ENCODE assay signal across 21 mouse cellular contexts in genomic region chr16:21563322-21563721, GRCm38 (mm10).
A peak's percentile ranks its signal among the peaks of the same experiment; 100 is the strongest.
DNase-seq lines count a peak whose midpoint lies in the region; ATAC-seq lines count a peak whose summit lies in the region.
"Had no signal": no experiment of that assay in that cellular context is flagged by ENCODE, and none has a peak within 500 bp of the region (broad histone marks: within the 10 kb centered on the region; RNA-seq: fewer than 3 reads in every experiment).

No protein-coding gene starts in this region.

- no peak overlapping the region for H3K9ac ChIP-seq in embryonic facial prominence, embryonic 11.5 days (replicated peaks; ENCODE audit: low read length)
- H3K9ac ChIP-seq in heart, embryonic 15.5 days, result no peak overlapping the region
- H3K9ac ChIP-seq in midbrain, embryonic 11.5 days (ENCODE audit: low read length), result no peak overlapping the region
- H3K9ac ChIP-seq: forebrain, embryonic 15.5 days; hindbrain, embryonic 12.5 days; liver, postnatal 0 days had no signal

- ATAC-seq in embryonic facial prominence, embryonic 11.5 days (replicated peaks; ENCODE audit: insufficient number of reproducible peaks, low FRiP score, low TSS enrichment, low read depth), result no peak
- ATAC-seq in heart, embryonic 15.5 days (replicated peaks; ENCODE audit: insufficient number of reproducible peaks, insufficient read depth, low FRiP score, low read depth), result peak; percentile 83
- ATAC-seq in midbrain, embryonic 11.5 days (ENCODE audit: low FRiP score), result no peak
- ATAC-seq: activated CD4-positive, CD25-positive, alpha-beta regulatory T cell, adult 4 months; forebrain, embryonic 15.5 days; liver, postnatal 0 days had no signal

- no peak overlapping the region for H3K4me2 ChIP-seq in embryonic facial prominence, embryonic 11.5 days (ENCODE audit: low read depth, low read length)
- no peak overlapping the region for H3K4me2 ChIP-seq in heart, embryonic 15.5 days
- no peak overlapping the region for H3K4me2 ChIP-seq in midbrain, embryonic 11.5 days
- H3K4me2 ChIP-seq: forebrain, embryonic 15.5 days; hindbrain, embryonic 12.5 days; liver, embryonic 11.5 days had no signal

- no peaks in the 10 kb centered on the region for H3K9me3 ChIP-seq in embryonic facial prominence, embryonic 11.5 days (replicated peaks; ENCODE audit: control insufficient read depth, low read length)
- no peaks in the 10 kb centered on the region for H3K9me3 ChIP-seq in embryonic facial prominence, embryonic 10.5 days
- no peaks in the 10 kb centered on the region for H3K9me3 ChIP-seq in heart, embryonic 15.5 days (replicated peaks)
- no peaks in the 10 kb centered on the region for H3K9me3 ChIP-seq in midbrain, embryonic 11.5 days (ENCODE audit: control insufficient read depth, low read length)
- H3K9me3 ChIP-seq in midbrain, embryonic 10.5 days (replicated peaks), result no peaks in the 10 kb centered on the region
- H3K9me3 ChIP-seq: forebrain, embryonic 15.5 days; hindbrain, embryonic 12.5 days had no signal

- no peak overlapping the region for H3K4me3 ChIP-seq in embryonic facial prominence, embryonic 11.5 days (ENCODE audit: low read depth, low read length)
- H3K4me3 ChIP-seq in embryonic facial prominence, embryonic 10.5 days, result no peak overlapping the region
- no peak overlapping the region for H3K4me3 ChIP-seq in heart, embryonic 15.5 days
- no peak overlapping the region for H3K4me3 ChIP-seq in midbrain, embryonic 11.5 days (ENCODE audit: low read depth, low read length)
- H3K4me3 ChIP-seq in midbrain, embryonic 10.5 days, result no peak overlapping the region
- H3K4me3 ChIP-seq: forebrain, embryonic 15.5 days; hindbrain, embryonic 12.5 days; left cerebral cortex, adult 2 months had no signal

- peak; percentile 9 for DNase-seq in embryonic facial prominence, embryonic 11.5 days (ENCODE audit: low spot score)
- no peak for DNase-seq in embryonic facial prominence, embryonic 10.5 days (ENCODE audit: low spot score)
- DNase-seq in heart, adult 8-10 months (ENCODE audit: low spot score), result no peak
- peak; percentile 84 for DNase-seq in midbrain, embryonic 11.5 days (ENCODE audit: low spot score, missing footprints)
- no peak for DNase-seq in midbrain, embryonic 10.5 days (ENCODE audit: low spot score)
- DNase-seq in cerebellum, postnatal 36 days, result no peak
- DNase-seq: adrenal gland, adult 8-10 months; cerebellum, adult 8-10 months; kidney, adult 8-10 months; kidney, postnatal 10 days; liver, postnatal 0 days; midbrain, embryonic 14.5 days; thymus, adult 18-20 months; thymus, postnatal 36 days had no signal

- WGBS in embryonic facial prominence, embryonic 11.5 days, result 46% methylated on average over 6 of the region's 6 CpGs
- WGBS in embryonic facial prominence, embryonic 10.5 days, result 67% methylated on average over 6 of the region's 6 CpGs
- 23% methylated on average over 6 of the region's 6 CpGs for WGBS in heart, embryonic 15.5 days
- 87% methylated on average over 6 of the region's 6 CpGs for WGBS in midbrain, embryonic 11.5 days
- 94% methylated on average over 6 of the region's 6 CpGs for WGBS in midbrain, embryonic 10.5 days

- H3K27me3 ChIP-seq in embryonic facial prominence, embryonic 11.5 days (ENCODE audit: control insufficient read depth, insufficient read depth, low read length), result no peaks in the 10 kb centered on the region
- no peaks in the 10 kb centered on the region for H3K27me3 ChIP-seq in embryonic facial prominence, embryonic 10.5 days (replicated peaks; ENCODE audit: low read depth, poor library complexity, severe bottlenecking)
- no peaks in the 10 kb centered on the region for H3K27me3 ChIP-seq in heart, embryonic 15.5 days
- no peaks in the 10 kb centered on the region for H3K27me3 ChIP-seq in midbrain, embryonic 11.5 days (ENCODE audit: control insufficient read depth, insufficient read depth, low read length)
- no peaks in the 10 kb centered on the region for H3K27me3 ChIP-seq in midbrain, embryonic 10.5 days (ENCODE audit: low read depth, poor library complexity, severe bottlenecking)
- H3K27me3 ChIP-seq: forebrain, embryonic 15.5 days; hindbrain, embryonic 12.5 days had no signal

- no peaks in the 10 kb centered on the region; the same call in 1 of the 2 replicates for H3K4me1 ChIP-seq in embryonic facial prominence, embryonic 11.5 days (ENCODE audit: control insufficient read depth, insufficient read depth, low read length)
- peaks cover 28% of the 10 kb centered on the region for H3K4me1 ChIP-seq in embryonic facial prominence, embryonic 10.5 days
- peaks cover 17% of the 10 kb centered on the region for H3K4me1 ChIP-seq in heart, embryonic 15.5 days (replicated peaks)
- H3K4me1 ChIP-seq in midbrain, embryonic 11.5 days (ENCODE audit: control insufficient read depth, insufficient read depth, low read length), result 0 out of 2 replicates have a peak, but pooled peaks cover 5% of the 10 kb centered on the region
- peaks cover 19% of the 10 kb centered on the region for H3K4me1 ChIP-seq in midbrain, embryonic 10.5 days
- H3K4me1 ChIP-seq: forebrain, embryonic 15.5 days had no signal

- H3K27ac ChIP-seq in embryonic facial prominence, embryonic 11.5 days (replicated peaks; ENCODE audit: low read depth, low read length), result no peak overlapping the region
- H3K27ac ChIP-seq in embryonic facial prominence, embryonic 10.5 days (replicated peaks), result no peak overlapping the region; the same call in 1 of the 2 replicates
- peak overlapping the region; percentile 76 for H3K27ac ChIP-seq in heart, embryonic 15.5 days
- no peak overlapping the region for H3K27ac ChIP-seq in midbrain, embryonic 11.5 days (ENCODE audit: low read depth, low read length)
- H3K27ac ChIP-seq in midbrain, embryonic 10.5 days (replicated peaks), result no peak overlapping the region
- H3K27ac ChIP-seq: forebrain, embryonic 15.5 days; hindbrain, embryonic 12.5 days; left cerebral cortex, adult 2 months; macrophage had no signal

- H3K36me3 ChIP-seq in embryonic facial prominence, embryonic 11.5 days (replicated peaks; ENCODE audit: control insufficient read depth, insufficient read depth, low read depth, low read length), result no peaks in the 10 kb centered on the region
- peaks cover 5% of the 10 kb centered on the region for H3K36me3 ChIP-seq in embryonic facial prominence, embryonic 10.5 days (replicated peaks)
- H3K36me3 ChIP-seq in heart, embryonic 15.5 days, result peaks cover 7% of the 10 kb centered on the region; the same call in 1 of the 2 replicates
- H3K36me3 ChIP-seq in midbrain, embryonic 11.5 days (ENCODE audit: control insufficient read depth, insufficient read depth, low read length), result no peaks in the 10 kb centered on the region
- peaks cover 15% of the 10 kb centered on the region for H3K36me3 ChIP-seq in midbrain, embryonic 10.5 days

Comparison
In these comparisons a context has a peak if more than half of its experiments do, and no peak if none do; other contexts are left out.
1. DNase-seq: peak in embryonic facial prominence, embryonic 11.5 days (single experiment) and midbrain, embryonic 11.5 days (single experiment); none in embryonic facial prominence, embryonic 10.5 days (single experiment), heart, adult 8-10 months (single experiment), midbrain, embryonic 10.5 days (single experiment) and cerebellum, postnatal 36 days (0 of 2).